Comparison of ENCODE assay signal across 8 mouse cellular contexts in the genomic region with DNA sequence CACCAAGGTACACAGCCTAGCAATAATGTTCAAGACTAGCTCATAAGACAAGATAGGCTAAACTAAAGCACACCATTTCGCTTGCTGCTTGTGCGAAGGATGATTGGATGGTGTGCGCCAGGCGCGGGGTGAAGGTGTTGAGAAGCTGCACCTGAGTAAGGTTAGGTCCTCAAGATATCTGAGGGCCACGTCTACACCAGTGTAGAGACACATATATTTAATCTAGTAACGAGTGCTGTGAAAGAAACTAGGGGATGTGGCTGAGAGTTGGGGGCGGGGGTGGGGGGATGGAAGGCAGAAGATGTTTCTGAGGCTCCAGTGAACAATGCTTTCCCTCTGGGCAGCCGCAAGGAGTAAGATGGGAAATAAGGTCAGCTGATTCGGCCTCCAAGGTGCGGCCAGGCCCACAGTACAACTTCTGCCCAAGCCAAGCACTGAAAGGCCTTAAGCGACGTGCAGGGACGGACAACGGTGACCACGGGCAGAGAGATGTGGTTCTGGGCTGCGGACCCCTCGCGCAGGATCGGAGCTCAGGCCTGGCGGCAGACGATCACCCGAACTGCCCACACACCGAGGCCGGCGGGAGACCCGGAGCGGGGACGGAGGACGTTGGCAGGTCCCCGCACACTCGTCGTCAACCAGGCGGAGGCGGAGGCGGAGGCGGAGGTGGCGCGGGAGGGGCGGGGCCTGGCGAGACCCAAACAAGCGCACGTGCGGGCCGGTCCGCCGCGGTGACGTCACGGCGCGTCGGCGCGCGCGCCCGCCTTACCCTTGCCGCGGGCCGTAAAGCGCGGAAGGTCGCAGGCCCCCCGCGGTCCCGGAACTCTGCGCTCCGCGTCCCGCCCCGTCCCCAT. TPM values are rescaled to one million over a fixed set of nuclear protein-coding genes. Genes with fewer than 3 reads are reported as not detected.
DNase-seq lines count a peak whose midpoint lies in the region; ATAC-seq lines count a peak whose summit lies in the region.

A gene (plus strand): TSS at position 766 of the 854 bp plus-strand sequence.

- H3K4me3 ChIP-seq in megakaryocyte, embryonic 14.5 days (replicated peaks) = peak within 1 kb of the TSS; percentile 97

- no peaks in the 10 kb centered on the region for H3K9me3 ChIP-seq in megakaryocyte, embryonic 14.5 days

- H3K4me1 ChIP-seq in megakaryocyte, embryonic 14.5 days = peaks cover 22% of the 10 kb centered on the region

- DNase-seq in ZHBTc4 (ENCODE audit: low read depth, low spot score) = peak; percentile 95
- DNase-seq in gastrocnemius, adult 8-10 months (ENCODE audit: low spot score in 2 of 2) = peak; percentile 84 to 90
- peak; percentile 16 for DNase-seq in hindlimb bud, embryonic 11.5 days (ENCODE audit: extremely low spot score, low read depth, low spot score)
- DNase-seq in left cerebral cortex, adult 8-10 months (ENCODE audit: low spot score in 2 of 2) = peak; percentile 77 to 90
- peak; percentile 94 to 95 for DNase-seq in right cerebral cortex, postnatal 10 days (ENCODE audit: low spot score in 2 of 2)
- DNase-seq in urinary bladder, postnatal 25 days (ENCODE audit: low spot score) = peak; percentile 84

- ATAC-seq in common myeloid progenitor, adult 5-6 weeks (replicated peaks; ENCODE audit: low read depth, poor library complexity, severe bottlenecking) = peak; percentile 79

- H3K27me3 ChIP-seq in megakaryocyte, embryonic 14.5 days (replicated peaks) = peaks cover 15% of the 10 kb centered on the region

- no peaks in the 10 kb centered on the region for H3K36me3 ChIP-seq in megakaryocyte, embryonic 14.5 days (replicated peaks; ENCODE audit: low read length)

RNA-seq across cellular contexts. Expression of the gene that starts here (rescaled TPM):
- total RNA-seq in common myeloid progenitor, adult 5-6 weeks (2017) = 24.8 and 24.9 TPM in 2 replicates
- 100 to 1,000 TPM; 110 to 135 (median 133) TPM for total RNA-seq in gastrocnemius, adult 8-10 months (2022)
- 10 to 100 TPM; 29.0 to 36.5 (median 31.5) TPM for total RNA-seq in left cerebral cortex, adult 8-10 months (2022)
- polyA plus RNA-seq in megakaryocyte, embryonic 14.5 days (2012; ENCODE audit: insufficient read depth, low replicate concordance) = 0.89 and 1.00 TPM in 2 replicates

Comparison
In these comparisons a context has a peak if more than half of its experiments do, and no peak if none do; other contexts are left out.
1. Peak in every context shown above with its lines: DNase-seq, ATAC-seq and H3K4me3 ChIP-seq.
2. DNase-seq: peak in every context shown above with its lines; median percentile 95 in ZHBTc4; 94 in right cerebral cortex, postnatal 10 days; 87 in gastrocnemius, adult 8-10 months; 84 in urinary bladder, postnatal 25 days; 84 in left cerebral cortex, adult 8-10 months; 16 in hindlimb bud, embryonic 11.5 days.